Mouse (Mus musculus) olfactory bulb, adult 2 months (tissue): ENCODE data around the gene Scfd1.

Experiments used
- CTCF ChIP-seq: fragments of 200-500 bp; IDR thresholded peaks from 2 replicates; pipeline ENCODE4 v1.5.1; 2012; ENCODE audit warnings: low read depth, mild to moderate bottlenecking, low read length, moderate library complexity; ENCODE audit not compliant: insufficient read depth
- POLR2A ChIP-seq: fragments of 200-500 bp; IDR thresholded peaks from 2 replicates; pipeline ENCODE4 v1.6.1; 2012; ENCODE audit warnings: mild to moderate bottlenecking, low read depth, low read length, moderate library complexity; ENCODE audit not compliant: insufficient read depth

- TF ChIP-seq POLR2A: no peak
- no peak for TF ChIP-seq CTCF
Measured at GRCm38 (mm10) chr12:51377888-51378190, 529 bp downstream of the Scfd1 start.
